Mouse (Mus musculus): ENCODE results near the gene Hsph1.

GRCm38 (mm10) chr5:149648895-149649406 is 12.8 kb upstream of the Hsph1 start:
- TF ChIP-seq CTCF (IDR thresholded peaks at IDR 0.05; ENCODE audit: low read depth, low read length): no peak
- peak; percentile 32; the same call in 1 of the 2 replicates for TF ChIP-seq EP300 (IDR thresholded peaks at IDR 0.05; ENCODE audit: insufficient read depth, low read depth, low read length)
- TF ChIP-seq POLR2A (IDR thresholded peaks at IDR 0.05; ENCODE audit: insufficient read depth, low read length): no peak

Data from ES-Bruce4 (cell line).